Mouse (Mus musculus) testis, postnatal 14 days (tissue): ENCODE data around the gene Acvrl1.

Source experiments
- DNase-seq: peaks from one replicate; pipeline ENCODE4 v3.0.0; 2021; ENCODE audit warnings: low spot score

The Acvrl1 gene

GRCm38 (mm10) chr15:101192260-101192640 is 63.9 kb downstream of the Acvrl1 start:
- no peak for DNase-seq

GRCm38 (mm10) chr15:101192651-101193050 is 64.3 kb downstream of the Acvrl1 start:
- no peak for DNase-seq

- no peak for DNase-seq
Observed at GRCm38 (mm10) chr15:101193971-101194370, 65.6 kb downstream of the Acvrl1 start.
